Mouse (Mus musculus): ENCODE measurements at regions not wholly inside any gene's neighbourhood (a gene's known extent, or its start where the extent isn't known, plus 50 kb on each side); places are given as distances from the start of the nearest gene placed in this dataset.

DNA sequence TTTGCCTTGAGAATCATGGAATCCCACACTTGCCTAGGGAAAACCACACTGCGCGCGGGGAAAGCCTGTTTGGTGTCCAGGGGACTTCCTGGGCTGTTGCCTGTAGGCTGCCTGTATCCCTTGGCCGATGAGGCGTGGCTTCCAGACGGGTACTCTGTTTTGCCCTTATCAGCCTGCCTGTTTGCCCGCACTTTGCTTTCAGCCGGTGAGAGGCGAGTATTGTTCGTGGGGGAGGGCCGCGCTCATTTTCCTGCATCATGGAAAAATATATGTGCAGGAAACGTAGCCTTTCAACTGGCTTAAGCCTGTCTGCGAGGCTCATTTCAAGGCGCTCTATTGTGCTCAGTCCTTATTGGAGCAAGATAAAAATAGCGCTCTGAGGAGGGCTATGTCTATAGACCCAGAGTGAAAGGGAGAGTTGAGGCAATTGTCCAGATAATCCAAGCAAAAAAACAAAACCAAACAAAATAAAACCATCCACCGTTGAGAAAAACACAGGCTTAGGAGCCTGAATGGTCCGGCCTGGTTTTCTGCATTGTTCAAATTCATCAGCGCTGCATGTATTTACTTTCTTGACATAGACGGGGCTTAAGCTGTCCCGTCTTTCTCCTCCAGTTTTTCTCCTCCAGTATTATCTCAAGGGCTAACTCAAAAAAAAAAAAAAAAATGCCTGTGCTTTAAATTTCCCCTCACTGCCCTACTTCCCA lies 67.9 kb downstream of the Klf5 start:
- no peak for DNase-seq (ENCODE audit: low spot score)

DNA sequence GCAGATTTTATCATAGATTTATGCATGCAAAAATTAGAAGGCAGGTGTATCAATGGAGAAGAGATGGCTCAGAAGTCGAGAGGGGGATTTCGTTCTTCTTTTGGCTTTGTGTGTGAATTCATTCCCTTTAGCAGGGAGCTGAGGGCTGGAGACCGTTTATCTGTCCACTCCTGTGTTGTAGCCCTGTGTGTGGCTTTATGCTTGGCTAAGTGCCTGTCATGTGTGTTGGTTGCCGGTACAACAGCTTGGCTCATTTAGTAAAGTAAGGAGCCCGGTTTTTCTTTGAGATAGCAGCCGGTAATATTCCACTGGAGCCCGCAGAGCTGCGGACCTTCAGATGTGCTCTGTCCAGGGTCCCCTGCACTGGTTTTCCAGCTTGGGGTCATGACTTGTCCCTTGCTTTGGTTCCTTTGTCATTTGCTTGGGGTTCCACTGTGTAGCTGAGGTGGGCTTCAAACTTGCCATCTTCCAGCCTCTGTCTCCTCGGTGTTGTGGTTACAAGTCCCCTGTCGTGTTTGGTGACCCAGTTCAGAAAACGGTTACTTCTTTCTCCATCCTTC lies 68.6 kb downstream of the Klf5 start:
- DNase-seq (ENCODE audit: low spot score) = no peak

DNA sequence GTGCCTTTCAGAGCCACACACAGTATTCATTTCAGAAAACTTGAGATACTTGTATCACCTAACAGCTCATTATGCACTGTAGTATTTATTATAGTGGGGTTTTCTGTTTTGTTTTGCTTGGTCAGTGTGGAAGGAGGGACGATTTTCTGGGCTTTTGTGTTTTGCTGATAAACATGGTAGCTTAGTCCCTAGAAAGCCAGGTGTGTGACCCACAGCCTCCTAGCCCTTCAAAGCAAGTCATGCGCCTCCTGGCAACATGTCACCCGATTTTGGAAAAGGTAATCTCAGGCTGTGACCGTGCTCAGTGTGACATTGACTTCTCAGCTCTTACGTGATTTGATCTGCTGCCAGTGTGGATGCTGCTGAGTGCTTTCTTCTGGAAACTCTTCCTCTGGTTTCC lies 70.9 kb downstream of the Klf5 start:
- no peak for DNase-seq (ENCODE audit: low spot score)

DNA sequence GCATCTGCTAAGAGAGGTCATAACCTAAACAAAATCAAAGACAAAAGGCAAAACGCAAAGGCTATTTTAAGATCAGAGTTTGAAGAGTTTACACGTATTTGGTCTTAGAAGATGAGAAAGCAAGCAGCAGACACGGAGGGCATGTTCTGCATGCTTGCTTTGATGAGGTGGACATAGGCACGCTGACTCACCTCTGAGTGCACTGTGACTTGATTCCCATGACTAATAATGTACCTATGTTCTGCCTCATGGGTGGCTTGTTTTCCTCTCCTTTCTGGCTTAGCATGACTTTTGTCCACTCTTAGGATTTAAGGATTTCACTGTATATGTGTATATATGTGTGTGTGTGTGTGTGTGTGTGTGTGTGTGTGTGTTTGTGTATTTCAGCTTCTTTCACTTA lies 75.2 kb downstream of the Klf5 start:
- DNase-seq (ENCODE audit: low spot score) = no peak

DNA sequence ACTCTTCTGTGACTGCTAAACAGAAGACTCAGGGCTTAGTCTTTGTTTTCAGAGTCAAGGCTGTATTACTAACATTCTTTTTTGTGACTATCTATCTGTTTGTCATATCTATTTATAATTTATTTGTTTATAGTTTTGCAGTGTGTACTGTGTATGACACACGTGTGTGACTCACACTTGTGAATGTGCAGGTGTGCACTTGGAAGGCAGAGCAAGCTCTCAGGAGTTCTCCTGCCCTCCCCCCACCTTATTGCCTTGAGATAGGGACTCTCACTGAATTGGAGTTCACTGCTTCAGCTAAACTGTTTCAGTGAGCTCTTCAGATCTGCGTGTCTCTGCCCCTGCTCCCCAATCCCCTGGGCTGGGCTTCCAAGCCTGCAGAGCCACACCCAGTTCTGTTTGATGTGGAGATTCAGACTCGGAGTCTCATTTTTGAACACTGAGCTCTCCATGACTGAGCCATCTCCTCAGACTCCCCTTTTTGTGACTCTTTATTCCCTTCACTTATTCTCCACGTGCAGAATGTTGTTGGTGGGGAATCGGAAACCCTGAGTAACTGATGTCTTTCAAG lies 76.6 kb downstream of the Klf5 start:
- DNase-seq (ENCODE audit: low spot score) = no peak

DNA sequence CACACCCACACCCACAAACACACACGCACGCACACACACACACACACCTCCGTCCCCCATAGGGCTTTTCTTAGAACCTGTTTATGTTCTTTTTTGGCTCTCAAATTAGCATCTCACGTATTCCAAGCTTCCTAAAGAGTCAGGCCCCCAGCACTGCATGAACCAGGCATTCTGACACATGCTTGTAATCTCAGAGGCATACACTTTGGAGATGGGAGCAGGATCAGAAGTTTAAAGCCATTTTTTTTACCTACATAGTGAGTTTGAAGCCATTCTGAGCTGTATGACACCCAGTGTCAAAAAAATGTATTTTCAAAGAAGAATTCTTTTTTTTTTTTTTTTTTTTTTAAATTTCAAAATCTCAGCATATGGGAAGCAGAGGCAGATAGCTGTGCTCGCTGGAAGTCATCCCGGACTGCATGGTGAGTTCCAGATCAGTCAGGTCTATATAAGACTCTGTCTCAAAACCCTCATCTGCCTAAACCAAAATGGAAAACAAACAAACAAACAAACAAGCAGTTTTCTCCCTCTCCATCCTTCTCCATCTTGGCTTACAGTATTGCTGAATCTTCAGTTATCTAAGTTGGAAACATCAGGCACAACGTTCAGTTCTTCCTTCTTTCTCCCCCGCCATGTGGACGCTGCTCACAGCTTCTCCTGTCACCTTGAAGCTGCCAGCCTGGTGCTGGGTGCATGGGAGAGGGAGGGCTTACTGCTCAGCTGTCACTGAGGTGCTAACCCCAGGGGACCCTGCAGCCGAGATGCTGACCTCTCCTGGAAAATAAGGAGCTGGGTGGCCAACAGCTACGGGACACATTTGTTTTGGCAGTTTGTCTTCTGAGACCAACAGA lies 78.4 kb downstream of the Klf5 start:
- DNase-seq (ENCODE audit: low spot score) = no peak

DNA sequence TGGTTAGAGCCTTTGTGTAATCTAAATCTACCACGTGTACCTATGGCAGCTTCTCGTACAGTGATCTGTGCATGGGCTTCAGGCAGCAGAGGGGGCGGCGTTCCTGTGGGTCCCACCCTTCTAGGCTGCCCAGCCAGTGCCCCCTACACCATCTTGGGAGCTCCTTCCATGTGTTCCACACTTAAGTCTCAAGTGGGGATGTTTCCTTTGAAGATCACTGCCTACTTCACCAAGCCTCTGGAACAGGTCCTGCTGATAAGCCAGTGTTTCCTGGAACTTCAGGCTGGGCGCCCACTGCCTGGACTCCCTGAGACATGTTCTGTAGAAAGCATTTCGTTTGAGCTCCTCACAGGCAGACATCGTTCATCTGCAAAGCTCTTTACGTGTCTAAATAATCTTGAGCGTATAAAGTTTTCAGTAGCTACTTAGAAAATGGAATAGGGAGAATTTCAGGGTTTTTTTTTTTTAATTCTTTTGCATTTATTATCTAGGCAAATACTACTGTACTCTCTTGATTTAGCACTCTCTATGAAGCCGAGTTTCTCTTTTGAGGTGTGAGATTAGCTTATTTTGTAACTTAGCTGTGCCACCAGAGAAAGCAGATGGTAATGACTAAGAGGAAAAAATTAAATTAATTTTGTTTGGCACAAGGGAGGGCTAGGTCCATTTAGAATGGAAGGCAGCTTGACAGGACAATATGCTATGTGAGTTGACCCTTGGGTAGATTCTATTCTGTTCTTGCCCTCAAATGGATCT lies 82.9 kb downstream of the Klf5 start:
- DNase-seq (ENCODE audit: low spot score) = no peak

DNA sequence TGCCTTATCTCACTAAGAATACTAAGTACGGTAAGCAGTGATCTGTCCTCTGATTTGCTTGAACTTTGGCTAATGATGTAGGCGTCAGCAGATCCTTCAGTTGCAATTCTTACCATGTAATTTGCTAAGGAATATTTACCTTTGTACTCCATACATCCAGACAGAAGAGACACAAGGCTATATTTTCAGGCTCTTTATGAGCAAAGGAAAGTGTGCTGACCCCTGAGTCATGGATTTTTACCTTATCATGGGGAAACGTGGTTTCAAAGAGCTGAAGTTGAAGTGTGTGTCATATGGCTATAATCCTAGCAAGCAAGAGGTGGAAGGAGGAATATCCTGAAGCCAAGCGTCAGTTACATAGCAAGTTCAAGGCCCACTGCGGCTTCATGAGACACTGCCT lies 83.6 kb downstream of the Klf5 start:
- no peak for DNase-seq (ENCODE audit: low spot score)

DNA sequence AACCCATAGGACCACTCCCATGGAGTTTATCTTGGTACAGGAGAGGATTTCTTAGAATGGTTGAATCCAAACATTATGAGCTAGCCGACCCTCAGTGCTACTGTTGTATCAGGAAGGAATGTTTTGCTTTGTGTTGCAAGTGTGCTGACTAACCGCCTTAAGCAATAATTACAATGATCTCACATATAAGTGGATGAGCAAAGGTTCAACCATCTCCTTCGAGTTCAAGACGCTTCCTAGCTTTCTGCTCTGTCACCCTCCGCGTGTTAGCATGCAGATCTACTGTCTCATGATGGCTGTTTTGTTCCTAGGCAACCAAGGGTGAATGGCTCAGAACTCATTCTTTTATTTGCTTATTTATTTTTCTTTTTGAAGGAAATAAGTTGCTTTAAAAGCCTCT lies 84.7 kb downstream of the Klf5 start:
- no peak for DNase-seq (ENCODE audit: low spot score)

DNA sequence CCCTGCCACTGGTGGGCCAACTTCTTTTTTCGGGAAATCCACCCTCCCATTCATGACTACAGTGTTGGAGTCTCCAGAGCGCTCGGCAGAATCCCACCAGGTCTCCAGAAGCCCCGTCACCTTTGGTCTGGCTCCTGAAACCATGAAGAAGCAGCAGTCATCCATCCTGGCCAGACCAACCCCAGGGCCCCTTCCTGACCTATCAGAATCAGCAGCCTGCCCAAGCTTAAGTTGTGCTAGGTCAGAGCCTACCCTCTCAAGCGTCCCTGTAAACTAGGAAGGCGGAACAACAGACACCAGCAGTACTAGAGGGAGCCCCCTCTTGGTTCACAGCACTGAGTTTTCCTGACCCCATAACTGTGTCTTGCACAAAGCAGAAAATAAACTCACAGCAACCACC lies 89.1 kb downstream of the Klf5 start:
- no peak for DNase-seq (ENCODE audit: low spot score)

DNA sequence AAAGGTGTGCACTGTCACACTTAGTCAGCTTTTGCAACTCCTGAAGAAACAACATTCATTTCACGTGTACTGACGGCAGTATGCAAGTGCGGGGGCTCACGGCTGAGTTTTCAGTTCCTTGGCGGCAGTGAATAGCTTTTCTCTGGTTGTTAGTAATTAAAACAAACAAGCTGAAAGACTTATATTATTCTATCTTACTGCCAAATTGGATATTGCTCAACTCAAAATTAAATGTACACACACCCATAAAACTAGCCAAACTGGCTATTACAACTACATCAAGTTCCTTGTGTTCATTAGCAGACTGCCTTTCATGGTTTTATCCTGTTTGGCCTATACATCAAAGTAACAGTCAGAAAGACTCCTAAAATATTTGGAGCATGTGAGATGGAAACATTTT lies 90.8 kb downstream of the Klf5 start:
- no peak for DNase-seq (ENCODE audit: low spot score)

DNA sequence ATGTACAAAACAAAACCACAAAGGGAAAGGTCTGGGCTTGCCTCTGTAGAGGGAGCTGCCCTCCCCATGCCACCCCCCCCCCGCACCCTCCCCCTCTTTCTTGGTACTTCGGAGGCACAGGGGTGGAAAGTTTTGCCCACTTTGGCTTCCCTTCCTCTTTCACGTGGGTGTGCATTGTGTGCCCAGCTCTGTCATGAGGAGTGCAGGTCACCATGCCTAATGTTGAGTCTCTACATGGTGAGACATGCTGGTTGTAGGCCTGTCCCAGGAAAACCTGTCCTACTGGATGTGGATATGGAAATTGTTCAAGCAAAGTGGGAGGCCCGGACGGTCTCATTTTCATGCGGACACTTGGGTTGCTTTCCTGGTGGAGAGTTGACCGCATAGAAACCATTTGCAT lies 93.2 kb downstream of the Klf5 start:
- DNase-seq (ENCODE audit: low spot score) = no peak

DNA sequence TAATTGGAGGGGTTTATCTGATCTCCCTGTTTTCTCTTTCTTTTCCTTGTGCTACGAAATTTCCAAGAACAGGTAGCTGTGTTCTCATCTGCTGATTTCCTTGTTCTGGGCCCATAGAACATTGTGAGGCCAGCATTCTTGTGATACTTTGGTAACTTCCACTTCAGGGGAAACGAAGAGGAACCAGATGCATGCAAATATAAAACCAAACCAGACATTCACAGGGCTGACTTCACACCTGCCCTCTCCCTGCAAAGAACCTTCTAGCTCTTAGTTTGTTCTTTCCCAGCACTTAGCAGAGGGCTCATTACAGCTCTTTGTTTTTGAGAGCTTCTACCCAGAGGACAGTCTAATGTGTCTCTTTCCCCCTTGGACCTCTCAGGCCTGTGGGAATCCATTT lies 94.3 kb downstream of the Klf5 start:
- no peak for DNase-seq (ENCODE audit: low spot score)

DNA sequence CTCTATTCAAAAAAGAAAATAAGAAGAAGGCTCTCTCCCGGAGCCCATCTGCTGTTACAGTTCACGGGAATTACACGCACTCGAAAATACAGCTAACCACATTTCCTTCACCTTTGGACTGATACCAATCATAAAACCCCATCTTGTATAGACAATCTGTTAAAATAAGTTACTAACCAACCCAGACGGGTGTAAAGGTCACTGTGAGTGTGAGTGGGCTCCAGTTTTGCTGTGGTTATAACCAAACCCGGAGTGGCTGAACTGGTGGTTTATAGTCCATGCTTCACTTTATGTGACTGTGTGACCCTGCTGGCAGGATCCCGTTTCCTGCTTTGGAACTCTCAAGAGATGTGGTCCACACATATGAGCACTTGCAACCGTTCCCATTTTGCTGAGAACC lies 95.1 kb downstream of the Klf5 start:
- no peak for DNase-seq (ENCODE audit: low spot score)

DNA sequence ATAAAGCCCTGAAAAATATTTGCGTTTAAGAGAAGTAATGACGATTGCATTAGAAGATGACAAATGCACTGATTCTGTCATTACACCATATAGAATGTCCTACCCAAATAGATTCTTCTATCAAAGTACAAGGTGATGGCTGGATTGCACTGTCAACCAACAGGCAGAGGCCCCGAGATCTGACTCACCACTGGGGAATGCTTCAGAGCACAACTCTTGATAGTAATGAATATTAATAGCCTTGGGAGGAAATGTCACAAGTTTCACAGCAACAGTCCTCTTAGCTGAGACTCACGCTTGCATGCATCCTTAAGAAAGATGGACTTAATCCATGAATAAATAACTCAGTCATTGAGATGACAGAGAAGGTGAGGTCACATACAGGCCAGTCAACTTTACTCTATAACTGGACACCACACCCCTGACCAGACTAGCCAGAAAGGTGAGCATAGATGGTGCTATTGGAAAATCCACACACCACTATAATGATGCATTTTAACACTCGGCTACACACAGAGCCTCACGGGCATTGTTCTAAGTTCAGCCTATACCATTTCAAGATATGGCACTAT lies 104.8 kb downstream of the Klf5 start:
- no peak for DNase-seq (ENCODE audit: low spot score)

DNA sequence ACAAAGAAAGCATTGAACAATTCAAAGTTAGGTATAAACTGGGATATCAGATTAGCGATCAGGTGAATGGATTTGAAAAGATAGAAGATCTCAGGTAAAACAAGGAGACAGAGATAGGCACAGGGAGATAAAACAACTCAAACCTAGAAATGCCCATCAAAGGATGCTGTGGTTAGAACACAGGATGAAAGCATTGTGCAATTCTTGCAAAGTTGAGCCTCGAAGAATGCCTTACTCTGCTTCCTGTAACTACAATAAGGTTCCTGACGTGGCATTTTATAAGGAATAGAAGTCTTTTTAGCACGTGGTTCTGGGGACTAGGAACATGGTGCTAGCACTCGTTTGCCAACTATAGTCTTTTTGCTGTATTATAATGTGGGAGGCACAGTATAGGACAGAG lies 106.7 kb downstream of the Klf5 start:
- DNase-seq (ENCODE audit: low spot score) = no peak

DNA sequence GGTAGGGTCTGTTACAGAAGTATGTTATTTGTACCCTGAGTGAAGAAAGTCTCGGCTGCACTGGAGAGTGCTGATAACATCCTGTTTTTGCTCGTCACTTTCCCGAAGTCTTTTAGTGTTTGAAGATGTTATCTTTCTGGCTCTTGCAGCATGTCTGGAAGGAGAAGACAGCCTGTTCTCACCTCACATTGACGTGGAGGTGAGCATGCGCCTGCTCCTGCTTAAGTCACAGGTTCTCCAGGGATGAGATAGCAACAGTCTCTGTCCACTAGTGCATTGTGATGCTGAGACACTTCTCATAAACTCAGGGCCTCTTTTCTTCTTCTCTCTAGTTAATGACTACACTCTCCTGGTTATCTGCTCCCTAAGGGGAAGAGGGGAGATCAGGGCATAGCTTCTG lies 113.3 kb downstream of the Klf5 start:
- DNase-seq (ENCODE audit: low spot score) = no peak

DNA sequence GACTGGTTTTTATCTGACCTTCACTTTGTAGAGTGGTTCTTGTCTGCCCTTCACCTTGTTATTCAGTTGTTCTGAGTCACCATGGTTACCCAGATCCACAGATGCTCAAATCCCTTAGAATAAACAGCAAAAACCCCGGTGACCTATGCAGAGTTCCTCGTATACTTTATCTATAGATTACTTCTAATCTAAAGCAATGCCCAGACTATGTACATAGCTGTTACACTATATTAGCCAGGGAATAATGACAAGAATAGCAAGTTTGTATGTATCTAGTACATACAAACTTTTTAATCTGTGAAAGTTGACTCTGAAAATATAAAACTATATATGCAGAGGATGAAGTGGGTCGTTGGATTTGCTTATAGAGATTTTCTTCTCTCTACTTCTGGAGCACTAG lies 117.7 kb downstream of the Klf5 start:
- DNase-seq (ENCODE audit: low spot score) = no peak

DNA sequence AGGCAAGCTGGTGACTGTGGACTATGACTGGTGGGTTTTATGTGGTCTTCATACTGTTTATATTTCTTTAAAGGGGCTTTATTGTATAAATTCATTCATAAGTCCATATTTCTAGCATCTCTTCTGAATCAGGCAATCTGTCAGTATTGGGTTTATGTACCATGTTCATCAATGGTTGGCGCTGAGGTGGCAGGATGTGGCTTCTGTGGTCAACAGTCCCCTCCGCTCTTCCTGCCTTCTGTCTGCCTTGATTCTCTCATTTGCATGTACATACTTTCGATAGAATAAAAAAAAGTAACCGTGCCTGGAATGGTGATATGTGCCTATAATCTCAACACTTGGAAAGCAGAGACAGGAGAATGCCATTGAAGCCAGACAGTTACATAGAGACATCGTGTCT lies 120.5 kb downstream of the Klf5 start:
- DNase-seq (ENCODE audit: low spot score) = no peak

DNA sequence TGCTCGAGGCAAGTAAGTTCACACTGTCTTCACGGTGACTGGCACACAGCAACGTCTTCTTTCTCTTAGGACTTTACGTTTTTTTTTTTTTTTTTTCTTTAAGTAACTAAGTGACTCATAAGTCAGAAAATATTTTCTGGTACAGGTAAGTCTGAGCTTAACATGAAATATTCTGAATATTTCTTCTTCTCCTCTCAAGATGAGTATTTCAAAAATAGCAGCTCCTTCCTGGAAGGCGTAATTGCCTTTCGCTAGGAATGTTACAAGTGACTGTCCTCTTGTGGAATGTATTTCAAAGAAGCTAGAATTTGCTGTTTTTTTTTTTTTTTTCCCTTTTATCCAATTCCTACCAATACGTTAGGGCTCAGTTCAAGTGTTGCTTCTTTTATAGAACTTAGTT lies 124.8 kb downstream of the Klf5 start:
- DNase-seq (ENCODE audit: low spot score) = no peak

DNA sequence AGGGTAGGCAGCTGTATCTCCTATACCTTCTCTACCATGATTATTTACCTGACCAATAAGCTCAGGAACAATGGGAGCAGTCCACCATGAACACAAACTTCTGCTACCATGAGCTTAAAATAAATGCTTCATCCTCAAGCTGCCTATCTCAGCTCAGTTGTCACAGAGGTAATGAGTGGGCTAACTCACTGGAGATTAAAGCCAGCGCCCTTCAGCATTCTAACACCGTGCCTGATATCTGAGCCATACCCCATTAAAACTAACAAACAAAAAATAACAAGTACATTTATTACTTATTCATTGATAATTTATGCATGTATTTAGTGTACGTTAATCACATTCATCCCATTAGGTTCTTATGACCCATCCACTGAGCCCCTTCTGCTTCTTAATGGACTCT lies 128.6 kb downstream of the Klf5 start:
- no peak for DNase-seq (ENCODE audit: low spot score)

DNA sequence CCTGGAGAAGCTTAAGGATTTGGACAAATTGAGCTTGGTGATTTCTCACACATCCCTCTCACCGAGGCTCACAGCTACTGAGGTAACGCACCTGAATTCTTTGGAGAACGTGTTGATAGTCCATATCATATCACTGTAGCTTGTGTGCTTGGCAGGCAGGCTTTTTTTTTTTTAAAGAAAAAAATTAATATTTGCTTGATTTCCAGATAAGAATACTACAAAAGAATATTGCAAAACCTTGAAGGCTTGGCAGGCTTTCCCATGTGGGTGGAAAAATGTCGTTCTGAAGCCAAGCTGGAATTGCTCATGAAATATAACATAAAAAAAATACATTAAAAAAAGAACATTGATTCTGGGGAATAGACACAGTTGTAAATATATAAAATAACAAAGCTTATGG lies 131.8 kb downstream of the Klf5 start:
- no peak for DNase-seq (ENCODE audit: low spot score)

Data from ovary, postnatal 10 days (tissue).